Mouse (Mus musculus) stomach, embryonic 15.5 days (tissue): ENCODE data around the gene Gm45717. TPM values are rescaled to one million over a fixed set of nuclear protein-coding genes. Genes with fewer than 3 reads are reported as not detected.

Experiments
- polyA plus RNA-seq: library from polyadenylated mRNA; unstranded; fragments of >200 nt; fragmentation: Nextera tagmentation; extraction: Ambion mirVana; gene quantifications from 2 replicates; pipeline ENCODE4 v1.2.1, GENCODE M21; 2015

Gm45717 gene
- polyA plus RNA-seq, 1 experiment from 2014 or later, result 0.71 TPM

Other genes starting within 250 kb of the Gm45717 start
- gene Cyp2e1, start 192.2 kb downstream of the Gm45717 start, polyA plus RNA-seq, result 0.18 TPM in 1 of 2 replicates, not detected in the other
- 0.23 and 0.30 TPM in 2 replicates for gene Syce1, start 168.1 kb downstream of the Gm45717 start, polyA plus RNA-seq
- 1.5 and 1.7 TPM in 2 replicates for gene Zfp941, start 133.8 kb downstream of the Gm45717 start, polyA plus RNA-seq
- gene Urah, start 120.9 kb downstream of the Gm45717 start, polyA plus RNA-seq, result 13.9 and 23.4 TPM in 2 replicates
- gene Scgb1c1, start 110.4 kb downstream of the Gm45717 start, polyA plus RNA-seq, result not detected in 2 replicates
- 0.17 TPM in 1 of 2 replicates, not detected in the other for gene Odf3, start 108.1 kb downstream of the Gm45717 start, polyA plus RNA-seq
- gene Gm45785, start 99.6 kb downstream of the Gm45717 start, polyA plus RNA-seq, result not detected in 2 replicates
- 58.0 and 62.8 TPM in 2 replicates for gene Ric8a, start 99.0 kb downstream of the Gm45717 start, polyA plus RNA-seq
- 44.7 and 50.1 TPM in 2 replicates for gene Bet1l, start 98.4 kb downstream of the Gm45717 start, polyA plus RNA-seq
- 214 and 219 TPM in 2 replicates for gene Psmd13, start 74.0 kb downstream of the Gm45717 start, polyA plus RNA-seq
- 25.7 and 28.7 TPM in 2 replicates for gene Sirt3, start 73.6 kb downstream of the Gm45717 start, polyA plus RNA-seq
- gene Cox8b, start 55.5 kb downstream of the Gm45717 start, polyA plus RNA-seq, result 0.76 and 2.6 TPM in 2 replicates
- 9.9 and 13.8 TPM in 2 replicates for gene Nlrp6, start 35.0 kb downstream of the Gm45717 start, polyA plus RNA-seq
- gene Pgghg, start 14.5 kb downstream of the Gm45717 start, polyA plus RNA-seq, result 21.2 and 23.5 TPM in 2 replicates
- 3.2 and 3.6 TPM in 2 replicates for gene Ifitm5, start 5.6 kb downstream of the Gm45717 start, polyA plus RNA-seq
- 1,181 and 1,379 TPM in 2 replicates for gene Ifitm2, start 50 bp upstream of the Gm45717 start, polyA plus RNA-seq
- 179 and 209 TPM in 2 replicates for gene Ifitm1, start 11.3 kb upstream of the Gm45717 start, polyA plus RNA-seq
- gene Ifitm3, start 54.8 kb upstream of the Gm45717 start, polyA plus RNA-seq, result 368 and 413 TPM in 2 replicates
- 7.6 and 8.1 TPM in 2 replicates for gene Ifitm6, start 62.0 kb upstream of the Gm45717 start, polyA plus RNA-seq
- not detected in 2 replicates for gene Gm17387, start 73.2 kb upstream of the Gm45717 start, polyA plus RNA-seq
- gene B4galnt4, start 105.2 kb upstream of the Gm45717 start, polyA plus RNA-seq, result 7.0 and 9.2 TPM in 2 replicates
- gene Pkp3, start 122.3 kb upstream of the Gm45717 start, polyA plus RNA-seq, result 38.4 and 47.2 TPM in 2 replicates
- 13.1 and 15.1 TPM in 2 replicates for gene Sigirr, start 144.6 kb upstream of the Gm45717 start, polyA plus RNA-seq
- gene Ano9, start 161.9 kb upstream of the Gm45717 start, polyA plus RNA-seq, result 16.2 and 20.5 TPM in 2 replicates
- 58.6 and 60.7 TPM in 2 replicates for gene Ptdss2, start 166.4 kb upstream of the Gm45717 start, polyA plus RNA-seq
- gene Rnh1, start 216.9 kb upstream of the Gm45717 start, polyA plus RNA-seq, result 206 and 215 TPM in 2 replicates
- 113 and 123 TPM in 2 replicates for gene Hras, start 238.1 kb upstream of the Gm45717 start, polyA plus RNA-seq
- 5.4 and 7.2 TPM in 2 replicates for gene Lrrc56, start 238.2 kb upstream of the Gm45717 start, polyA plus RNA-seq